9 mouse cellular contexts compared by ENCODE assay signal in genomic region chr16:90801928-90802327, GRCm38 (mm10). TPM values are rescaled to one million over a fixed set of nuclear protein-coding genes. Genes with fewer than 3 reads are reported as not detected.
DNase-seq lines count a peak whose midpoint lies in the region; ATAC-seq and TF ChIP-seq lines count a peak whose summit lies in the region.
"Had no signal": no experiment of that assay in that cellular context is flagged by ENCODE, and none has a peak within 500 bp of the region (broad histone marks: within the 10 kb centered on the region; RNA-seq: fewer than 3 reads in every experiment).

No protein-coding gene starts in this region.

- H3K9ac ChIP-seq in heart, embryonic 12.5 days: no peak overlapping the region
- no peak overlapping the region for H3K9ac ChIP-seq in CH12.LX (ENCODE audit: insufficient read depth, low read depth)
- no peak overlapping the region for H3K9ac ChIP-seq in liver, adult 2 months (ENCODE audit: low read depth, low read length)
- no peak overlapping the region for H3K9ac ChIP-seq in hindbrain, embryonic 13.5 days
- H3K9ac ChIP-seq: limb, embryonic 12.5 days had no signal

- no peak overlapping the region for H3K4me3 ChIP-seq in heart, embryonic 12.5 days
- H3K4me3 ChIP-seq in CH12.LX (replicated peaks in 1 of 3; ENCODE audit: low read depth in 2 of 3, low read length in 2 of 3, poor library complexity in 1 of 3): no peak overlapping the region
- H3K4me3 ChIP-seq in liver, adult 2 months (ENCODE audit: insufficient read depth, low read depth, low read length): no peak overlapping the region
- H3K4me3 ChIP-seq in hindbrain, embryonic 13.5 days: no peak overlapping the region
- H3K4me3 ChIP-seq: limb, embryonic 12.5 days had no signal

- in situ Hi-C loops in CH12.LX (cut with MboI; ENCODE audit: low pct_ligation_motif_present, low pct_unique_long_range_greater_than_20kb, low sequenced_read_pairs): no loop called here

- WGBS in heart, embryonic 12.5 days: 55% methylated on average over 3 of the region's 3 CpGs
- 95% methylated on average over 3 of the region's 3 CpGs for WGBS in liver, adult 2 months
- WGBS in hindbrain, embryonic 13.5 days: 86% methylated on average over 3 of the region's 3 CpGs

- TF ChIP-seq CTCF in CH12.LX (conservative IDR thresholded peaks at IDR 0.05 in 1 of 2, IDR thresholded peaks at IDR 0.05 in 1 of 2; ENCODE audit: low read depth in 2 of 2, low read length in 2 of 2): peak; percentile 38 to 70; a peak in 3 of 4 replicates
- peak; percentile 52 for TF ChIP-seq CTCF in liver, adult 2 months (IDR thresholded peaks at IDR 0.05; ENCODE audit: low read depth, low read length)

- ATAC-seq in heart, embryonic 12.5 days (ENCODE audit: insufficient number of reproducible peaks, low FRiP score): no peak
- no peak for ATAC-seq in hindbrain, embryonic 13.5 days (ENCODE audit: low FRiP score)

- TF ChIP-seq POLR2A in CH12.LX (IDR thresholded peaks at IDR 0.05; ENCODE audit: low read depth, low read length): no peak
- TF ChIP-seq POLR2A in liver, adult 2 months (IDR thresholded peaks at IDR 0.05; ENCODE audit: extremely low read depth, insufficient read depth, low read length): no peak

- intact Hi-C loops in heart, postnatal 10 days (cut with DNase I): no loop called here
- intact Hi-C loops in left cerebral cortex, postnatal 14 days (cut with DNase I): loop anchor here (10.0 kb wide), 1 partner anchor 233 kb away; no protein-coding TSS in a partner anchor

- TF ChIP-seq RAD21 in CH12.LX (IDR thresholded peaks at IDR 0.05; ENCODE audit: low read depth, low read length): peak; percentile 30

- no peaks in the 10 kb centered on the region for H3K27me3 ChIP-seq in heart, embryonic 12.5 days (replicated peaks)
- no peaks in the 10 kb centered on the region for H3K27me3 ChIP-seq in CH12.LX (replicated peaks)
- H3K27me3 ChIP-seq in liver, adult 2 months (ENCODE audit: control insufficient read depth, insufficient read depth, low read length): no peaks in the 10 kb centered on the region
- H3K27me3 ChIP-seq in hindbrain, embryonic 13.5 days: no peaks in the 10 kb centered on the region
- H3K27me3 ChIP-seq: limb, embryonic 12.5 days had no signal

- dilution Hi-C loops in CH12.LX (cut with MboI; ENCODE audit: extremely low pct_ligation_motif_present, extremely low pct_unique_long_range_greater_than_20kb, low sequenced_read_pairs): no loop called here

- H3K4me2 ChIP-seq in heart, embryonic 12.5 days: no peak overlapping the region
- no peak overlapping the region for H3K4me2 ChIP-seq in CH12.LX (ENCODE audit: insufficient read depth, low read depth, poor library complexity, severe bottlenecking)
- no peak overlapping the region for H3K4me2 ChIP-seq in hindbrain, embryonic 13.5 days
- H3K4me2 ChIP-seq: limb, embryonic 12.5 days had no signal

- H3K4me1 ChIP-seq in heart, embryonic 12.5 days (replicated peaks): peaks cover 22% of the 10 kb centered on the region
- H3K4me1 ChIP-seq in CH12.LX (ENCODE audit: control insufficient read depth in 1 of 2, insufficient read depth in 2 of 2): peaks cover 11 to 16% of the 10 kb centered on the region in 2 experiments
- H3K4me1 ChIP-seq in liver, adult 2 months (ENCODE audit: control insufficient read depth, insufficient read depth, low read length): no peaks in the 10 kb centered on the region
- no peaks in the 10 kb centered on the region for H3K4me1 ChIP-seq in hindbrain, embryonic 13.5 days (replicated peaks)
- H3K4me1 ChIP-seq: limb, embryonic 12.5 days had no signal

- H3K79me2 ChIP-seq in CH12.LX (replicated peaks; ENCODE audit: control insufficient read depth, extremely low read depth, insufficient read depth, poor library complexity, severe bottlenecking): no peaks in the 10 kb centered on the region
- no peaks in the 10 kb centered on the region for H3K79me2 ChIP-seq in liver, adult 2 months (ENCODE audit: control insufficient read depth, insufficient read depth, low read length)

- H3K36me3 ChIP-seq in heart, embryonic 12.5 days: peaks cover 45% of the 10 kb centered on the region
- peaks cover 51 to 92% of the 10 kb centered on the region in 2 experiments for H3K36me3 ChIP-seq in CH12.LX (replicated peaks in 1 of 2; ENCODE audit: control insufficient read depth in 1 of 2, insufficient read depth in 1 of 2, low read length in 1 of 2)
- H3K36me3 ChIP-seq in liver, adult 2 months (ENCODE audit: control insufficient read depth, insufficient read depth, low read length): peaks cover 24% of the 10 kb centered on the region
- H3K36me3 ChIP-seq in hindbrain, embryonic 13.5 days: peaks cover 80% of the 10 kb centered on the region

- no peak overlapping the region for H3K27ac ChIP-seq in heart, embryonic 12.5 days (ENCODE audit: poor library complexity, severe bottlenecking)
- H3K27ac ChIP-seq in CH12.LX (ENCODE audit: insufficient read depth, low read depth): no peak overlapping the region
- H3K27ac ChIP-seq in liver, adult 2 months (replicated peaks; ENCODE audit: insufficient read depth, low read depth, low read length): no peak overlapping the region
- H3K27ac ChIP-seq in hindbrain, embryonic 13.5 days: no peak overlapping the region
- H3K27ac ChIP-seq: limb, embryonic 12.5 days had no signal

- peak; percentile 30 to 46 for DNase-seq in heart, postnatal 10 days
- DNase-seq in CH12.LX (ENCODE audit: extremely low read depth) (peak; percentile 38), ZHBTc4 (ENCODE audit: low read depth, low spot score) (peak; percentile 60)
- peak; percentile 21 for DNase-seq in liver, adult 2 months (ENCODE audit: extremely low read depth, low read depth, low spot score)
- DNase-seq in left cerebral cortex, postnatal 14 days (ENCODE audit: low spot score in 2 of 2): no peak
- DNase-seq in urinary bladder, postnatal 25 days (ENCODE audit: low spot score): no peak

- TF ChIP-seq EP300 in CH12.LX (IDR thresholded peaks at IDR 0.05; ENCODE audit: low read length): no peak

- no peaks in the 10 kb centered on the region for H3K9me3 ChIP-seq in heart, embryonic 12.5 days (replicated peaks)
- H3K9me3 ChIP-seq in CH12.LX (replicated peaks; ENCODE audit: low read length): no peaks in the 10 kb centered on the region
- H3K9me3 ChIP-seq in hindbrain, embryonic 13.5 days: no peaks in the 10 kb centered on the region
- H3K9me3 ChIP-seq: limb, embryonic 12.5 days had no signal

TF ChIP-seq in CH12.LX, 34 proteins besides CTCF, POLR2A, EP300 and RAD21:
- TF ChIP-seq POLR2AphosphoS2 (IDR thresholded peaks at IDR 0.05; ENCODE audit: low read depth, low read length) (no peak), NRF1 (IDR thresholded peaks at IDR 0.05; ENCODE audit: low read depth, low read length) (no peak), MAFK (IDR thresholded peaks at IDR 0.05; ENCODE audit: insufficient replicate concordance, low read length) (no peak), SMC3 (IDR thresholded peaks at IDR 0.05; ENCODE audit: low read depth, low read length) (peak; percentile 46), TBP (conservative IDR thresholded peaks at IDR 0.05; ENCODE audit: low read depth, low read length) (no peak)

RNA-seq across cellular contexts. Expression of gene Urb1, which starts 8.3 kb away (rescaled TPM):
- 10 to 100 TPM; 10.8 to 11.3 TPM for total RNA-seq in heart, postnatal 10 days (2021)
- 8.4 and 9.2 TPM in 2 replicates for polyA plus RNA-seq in heart, embryonic 12.5 days (2016; fragmentation: Nextera tagmentation; extraction: Ambion mirVana)
- total RNA-seq in CH12.LX (2012; rRNA removed) (29.4 and 41.1 TPM in 2 replicates), CH12.LX (2014; rRNA removed) (21.1 and 23.9 TPM in 2 replicates)
- 26.5 and 34.5 TPM in 2 replicates for polyA plus RNA-seq in CH12.LX (2012; ENCODE audit: insufficient read length, low read depth)
- total RNA-seq in liver, adult 2 months (2014; rRNA removed): 2.7 and 3.0 TPM in 2 replicates
- polyA plus RNA-seq in liver, adult 2 months (2012; rRNA removed): 1.5 and 1.9 TPM in 2 replicates
- 10 to 100 TPM; 14.2 to 15.9 TPM for total RNA-seq in left cerebral cortex, postnatal 14 days (2021)
- polyA plus RNA-seq in hindbrain, embryonic 13.5 days (2015; fragmentation: Nextera tagmentation; extraction: Ambion mirVana): 8.1 and 9.6 TPM in 2 replicates

RNA-seq across cellular contexts. Expression of gene Eva1c, which starts 24.6 kb away (rescaled TPM):
- 1 to 10 TPM; 1.6 to 2.9 TPM for total RNA-seq in heart, postnatal 10 days (2021)
- polyA plus RNA-seq in heart, embryonic 12.5 days (2016; fragmentation: Nextera tagmentation; extraction: Ambion mirVana): 2.1 and 3.4 TPM in 2 replicates
- total RNA-seq in CH12.LX (2012; rRNA removed) (not detected in 2 replicates), CH12.LX (2014; rRNA removed) (not detected in 2 replicates)
- not detected in 2 replicates for polyA plus RNA-seq in CH12.LX (2012; ENCODE audit: insufficient read length, low read depth)
- total RNA-seq in liver, adult 2 months (2014; rRNA removed): 0.37 and 0.47 TPM in 2 replicates
- 0.11 and 0.38 TPM in 2 replicates for polyA plus RNA-seq in liver, adult 2 months (2012; rRNA removed)
- 1 to 10 TPM; 1.6 to 2.1 TPM for total RNA-seq in left cerebral cortex, postnatal 14 days (2021)
- 2.5 and 3.2 TPM in 2 replicates for polyA plus RNA-seq in hindbrain, embryonic 13.5 days (2015; fragmentation: Nextera tagmentation; extraction: Ambion mirVana)

Comparison
In these comparisons a context has a peak if more than half of its experiments do, and no peak if none do; other contexts are left out.
1. DNase-seq: peak in heart, postnatal 10 days (2 of 2), CH12.LX (single experiment), ZHBTc4 (single experiment) and liver, adult 2 months (single experiment); none in left cerebral cortex, postnatal 14 days (0 of 2) and urinary bladder, postnatal 25 days (single experiment).